Mouse (Mus musculus): Measurements from ENCODE around the gene Urad. TPM values are rescaled to one million over a fixed set of nuclear protein-coding genes. Genes with fewer than 3 reads are reported as not detected.

Gene Urad
- total RNA-seq (2015; ENCODE audit: low replicate concordance) (not detected in 2 replicates), total RNA-seq (2017; ENCODE audit: low replicate concordance) (not detected in 2 replicates)

- no peak for ATAC-seq (replicated peaks; ENCODE audit: low FRiP score, poor library complexity, severe bottlenecking)
Observed at GRCm38 (mm10) chr5:147322183-147322582, at the start of gene Urad. Gene Urad, minus strand, starts transcription at chr5:147322440.

DNA sequence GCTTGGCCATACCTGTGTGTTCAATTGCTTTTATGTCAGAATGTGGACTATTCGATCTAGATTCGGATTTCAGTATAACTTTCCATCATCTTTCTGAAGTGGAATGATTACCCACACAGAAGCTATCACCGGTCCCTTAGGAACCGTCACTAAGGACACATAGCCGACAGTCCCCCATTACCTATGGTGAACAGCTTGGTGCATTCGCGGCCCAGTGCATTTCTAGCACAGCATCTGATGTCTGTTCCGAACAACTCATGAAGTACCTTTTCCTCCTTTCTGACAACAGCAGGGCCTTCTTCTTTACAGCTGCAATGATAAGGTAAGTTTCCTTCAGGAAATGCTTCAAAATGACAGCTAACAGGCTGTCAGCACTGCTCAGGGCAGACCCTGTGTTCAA lies 48.0 kb upstream of the Urad start:
- ATAC-seq (replicated peaks; ENCODE audit: low FRiP score, poor library complexity, severe bottlenecking): no peak

- ATAC-seq (replicated peaks; ENCODE audit: low FRiP score, poor library complexity, severe bottlenecking): no peak
Observed at GRCm38 (mm10) chr5:147368221-147368620, 46.0 kb upstream of the Urad start.

GRCm38 (mm10) chr5:147365995-147366765 lies 43.9 kb upstream of the Urad start:
- no peak for ATAC-seq (replicated peaks; ENCODE audit: low FRiP score, poor library complexity, severe bottlenecking)

DNA sequence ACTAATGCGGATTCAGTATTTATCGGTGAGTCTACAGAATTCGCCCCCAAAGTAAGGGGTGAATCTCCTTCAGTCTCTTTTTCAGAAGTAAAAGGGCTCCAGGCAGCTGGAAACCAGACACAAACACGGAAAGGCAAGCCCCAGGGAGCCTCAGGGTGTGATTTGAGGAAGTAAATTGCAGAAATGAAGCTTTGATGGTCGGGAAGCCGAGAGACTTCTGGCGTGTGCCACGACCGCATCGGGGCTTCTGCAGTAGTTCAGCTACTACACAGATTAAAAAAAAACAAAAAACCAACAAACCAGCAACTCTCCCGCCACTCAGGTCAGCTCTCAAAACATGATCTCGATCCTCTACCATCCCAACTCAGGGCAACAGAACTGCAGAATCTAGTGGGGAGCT lies 40.8 kb upstream of the Urad start:
- no peak for ATAC-seq (replicated peaks; ENCODE audit: low FRiP score, poor library complexity, severe bottlenecking)

DNA sequence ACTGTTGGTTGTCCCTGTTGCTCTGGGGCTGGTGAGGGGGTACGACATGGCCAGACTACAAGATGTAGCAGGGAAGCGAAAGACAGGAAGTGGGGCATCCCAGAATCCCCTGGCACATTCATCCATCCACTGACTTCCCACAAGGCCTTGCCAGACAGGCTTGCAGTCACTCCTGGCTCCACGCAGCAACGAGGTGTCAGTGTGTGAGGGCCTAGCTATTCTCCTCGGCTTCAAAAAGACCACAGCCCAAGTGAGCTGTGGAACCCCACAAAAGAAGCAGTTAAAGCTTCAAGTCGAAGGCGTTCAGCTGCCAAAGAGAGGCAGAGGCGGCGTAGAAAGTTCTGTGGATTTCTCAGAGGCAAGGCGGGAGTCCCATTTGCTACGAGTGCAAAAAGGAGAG lies 36.2 kb upstream of the Urad start:
- ATAC-seq (replicated peaks; ENCODE audit: low FRiP score, poor library complexity, severe bottlenecking): no peak

GRCm38 (mm10) chr5:147357536-147357935 lies 35.3 kb upstream of the Urad start:
- ATAC-seq (replicated peaks; ENCODE audit: low FRiP score, poor library complexity, severe bottlenecking): peak; percentile 52; the same call in 1 of the 2 replicates

- no peak for ATAC-seq (replicated peaks; ENCODE audit: low FRiP score, poor library complexity, severe bottlenecking)
Observed at GRCm38 (mm10) chr5:147356260-147357055, 34.2 kb upstream of the Urad start.

GRCm38 (mm10) chr5:147355788-147356187 lies 33.5 kb upstream of the Urad start:
- no peak for ATAC-seq (replicated peaks; ENCODE audit: low FRiP score, poor library complexity, severe bottlenecking)

- no peak for ATAC-seq (replicated peaks; ENCODE audit: low FRiP score, poor library complexity, severe bottlenecking)
Observed at GRCm38 (mm10) chr5:147354985-147355384, 32.7 kb upstream of the Urad start.

DNA sequence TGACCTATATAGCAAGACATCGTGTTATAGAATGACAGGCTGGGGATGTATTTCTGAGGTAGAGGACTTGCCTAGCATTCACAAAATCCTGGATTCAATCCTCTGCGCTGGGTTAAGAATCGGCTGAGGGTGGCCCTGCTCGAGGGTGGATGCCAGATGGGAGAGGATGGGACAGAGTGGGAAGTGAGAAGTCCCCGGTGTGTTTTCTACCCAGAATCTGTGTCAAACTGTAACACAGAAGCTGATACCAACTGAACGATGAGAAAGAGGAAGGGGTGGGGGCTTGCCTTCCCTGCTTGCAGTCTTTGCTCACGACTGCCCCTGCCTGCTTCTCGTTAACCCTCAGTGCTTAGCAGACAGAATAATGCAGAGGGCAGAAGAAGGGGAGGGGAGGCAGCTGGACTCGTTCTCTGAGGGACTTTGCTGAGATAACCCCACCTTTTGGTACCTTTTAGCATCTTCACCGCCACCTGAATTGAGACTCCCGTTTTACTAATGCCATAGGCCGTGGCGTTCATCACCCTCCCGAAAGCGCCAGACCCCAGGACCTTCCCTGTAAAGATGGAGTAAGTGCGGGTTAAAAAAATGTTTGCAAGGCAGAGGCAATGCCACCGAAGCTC lies 32.0 kb upstream of the Urad start:
- no peak for ATAC-seq (replicated peaks; ENCODE audit: low FRiP score, poor library complexity, severe bottlenecking)

- no peak for ATAC-seq (replicated peaks; ENCODE audit: low FRiP score, poor library complexity, severe bottlenecking)
Observed at GRCm38 (mm10) chr5:147351931-147352330, 29.7 kb upstream of the Urad start.

- no peak for ATAC-seq (replicated peaks; ENCODE audit: low FRiP score, poor library complexity, severe bottlenecking)
Observed at GRCm38 (mm10) chr5:147345981-147346380, 23.7 kb upstream of the Urad start.

DNA sequence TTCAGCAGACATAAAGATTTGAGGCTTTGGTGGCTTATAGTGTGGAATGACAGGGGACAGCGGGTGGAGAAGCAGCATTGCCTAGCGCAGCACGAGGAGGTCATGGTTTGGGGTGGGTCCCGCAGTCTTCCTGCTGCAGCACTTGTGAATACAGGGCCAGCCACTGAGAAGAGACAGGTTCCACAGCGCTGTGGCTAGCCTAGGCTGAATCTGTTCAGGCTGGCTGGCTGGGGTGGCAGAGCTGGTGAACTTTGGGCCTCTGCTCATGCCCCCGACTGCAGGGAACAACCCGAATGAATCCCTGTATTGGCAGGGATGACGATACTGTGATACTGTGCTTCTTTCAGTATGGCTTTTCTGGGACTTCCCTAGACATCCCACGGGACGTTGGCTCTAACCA lies 21.7 kb upstream of the Urad start:
- ATAC-seq (replicated peaks; ENCODE audit: low FRiP score, poor library complexity, severe bottlenecking): no peak

DNA sequence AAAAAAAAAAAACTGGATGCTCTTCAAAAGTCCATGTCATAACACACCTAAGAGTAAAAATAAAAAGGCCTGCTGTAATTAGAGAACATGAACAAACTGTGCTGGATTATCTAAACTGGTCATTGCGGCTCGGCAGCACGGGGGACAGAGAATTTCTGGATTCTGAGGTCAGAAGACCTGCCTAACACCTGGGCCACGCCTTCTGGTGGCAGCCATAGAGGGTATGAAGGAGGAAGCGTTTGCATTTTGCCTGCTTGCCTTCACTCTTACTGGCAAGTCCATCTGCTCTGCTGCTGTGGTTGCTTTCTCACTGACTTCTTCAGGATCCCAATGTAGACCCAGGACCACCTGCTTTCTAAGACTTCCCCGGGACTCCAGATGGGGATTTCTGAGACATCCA lies 20.7 kb upstream of the Urad start:
- ATAC-seq (replicated peaks; ENCODE audit: low FRiP score, poor library complexity, severe bottlenecking): no peak

DNA sequence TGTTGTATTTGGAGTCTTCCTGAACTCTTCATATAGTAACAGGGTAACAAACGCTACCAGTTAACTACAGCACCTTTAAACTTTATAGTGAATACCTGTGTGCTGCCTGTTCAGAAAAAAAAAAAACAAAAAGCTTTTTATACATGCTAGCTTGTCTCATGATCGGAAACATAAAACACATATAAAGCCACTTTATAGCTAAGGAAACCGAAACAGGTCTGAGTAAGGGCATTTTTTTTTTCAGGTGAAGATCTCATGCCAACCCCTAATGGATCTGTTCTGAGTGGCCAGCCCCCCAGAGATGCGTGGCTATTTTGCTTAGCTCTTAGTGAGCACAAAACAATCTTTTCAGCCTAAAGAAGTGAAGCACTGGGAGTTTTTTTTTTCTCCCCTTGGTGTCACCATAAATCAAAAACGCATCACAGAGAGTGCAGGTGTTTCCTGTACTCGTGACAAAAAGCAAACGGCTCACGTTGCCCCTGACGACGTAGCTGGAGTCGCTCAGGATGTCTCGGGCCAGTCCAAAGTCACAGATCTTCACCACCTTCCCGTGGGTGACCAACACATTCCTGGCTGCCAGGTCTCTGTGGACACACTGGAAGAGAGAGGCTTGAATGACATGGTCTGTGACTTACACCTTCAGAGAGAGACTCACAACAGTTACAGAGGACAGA lies 18.6 kb upstream of the Urad start:
- no peak for ATAC-seq (replicated peaks; ENCODE audit: low FRiP score, poor library complexity, severe bottlenecking)

DNA sequence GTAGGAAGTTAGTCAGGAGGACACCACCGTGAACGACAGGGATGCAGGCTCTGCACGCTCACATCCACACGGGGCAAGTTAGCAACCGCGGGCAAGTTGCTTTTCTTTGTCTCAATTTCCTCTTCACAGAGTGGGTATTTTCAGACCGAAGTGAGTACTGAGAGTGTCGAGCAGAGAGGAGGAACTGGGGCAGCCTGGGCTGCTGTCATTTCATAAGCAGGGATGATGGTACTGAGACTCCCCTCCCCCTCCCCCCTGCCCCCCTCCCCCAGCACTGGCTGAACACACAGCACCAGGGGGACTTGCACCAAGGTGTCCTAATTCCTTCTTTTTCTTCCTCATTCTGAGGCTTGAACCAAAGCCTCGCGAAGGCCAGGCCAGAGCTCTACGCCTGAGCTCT lies 17.3 kb upstream of the Urad start:
- ATAC-seq (replicated peaks; ENCODE audit: low FRiP score, poor library complexity, severe bottlenecking): no peak

- no peak for ATAC-seq (replicated peaks; ENCODE audit: low FRiP score, poor library complexity, severe bottlenecking)
Observed at GRCm38 (mm10) chr5:147338967-147339366, 16.7 kb upstream of the Urad start.

DNA sequence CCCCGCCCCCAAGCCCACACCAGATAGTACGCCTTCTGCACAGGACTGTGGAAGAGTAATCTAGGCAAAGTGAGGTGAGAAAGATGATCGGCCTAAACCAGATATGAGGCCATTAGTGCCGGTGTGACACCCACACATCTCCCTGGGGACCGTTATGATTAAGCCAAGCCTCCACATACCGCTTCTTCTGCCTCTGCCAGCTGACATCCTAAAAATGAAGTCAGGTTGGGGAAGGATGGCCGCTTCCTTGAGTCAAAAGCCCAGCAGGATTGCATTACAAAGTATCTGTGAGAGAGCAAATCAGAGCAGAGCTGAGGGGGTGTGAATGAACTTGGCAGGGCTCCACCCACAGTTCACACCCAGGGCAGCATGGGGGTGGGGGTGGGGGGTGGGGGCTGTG lies 10.5 kb upstream of the Urad start:
- ATAC-seq (replicated peaks; ENCODE audit: low FRiP score, poor library complexity, severe bottlenecking): no peak

- peak; percentile 60; the same call in 1 of the 2 replicates for ATAC-seq (replicated peaks; ENCODE audit: low FRiP score, poor library complexity, severe bottlenecking)
Observed at GRCm38 (mm10) chr5:147331547-147331946, 9.3 kb upstream of the Urad start.
